Mouse (Mus musculus): ENCODE measurements around the gene BC048403. TPM values are rescaled to one million over a fixed set of nuclear protein-coding genes. Genes with fewer than 3 reads are reported as not detected.
"Not testable (repeated sequence)": the region's sequence is repeated elsewhere in the genome, so short reads cannot be mapped to it uniquely, and the experiment has no call there.

BC048403 gene
- polyA plus RNA-seq, 1 experiment from 2014 or later: 2.7 TPM

- H3K9ac ChIP-seq: no peak overlapping the region
- no peak overlapping the region for H3K27ac ChIP-seq
- no peak overlapping the region for H3K4me2 ChIP-seq
- H3K36me3 ChIP-seq: no peaks in the 10 kb centered on the region
- H3K4me3 ChIP-seq (replicated peaks): no peak overlapping the region
- 88% methylated on average over 9 of the region's 13 CpGs for WGBS
- no peaks in the 10 kb centered on the region for H3K4me1 ChIP-seq
- ATAC-seq (ENCODE audit: insufficient read depth, low FRiP score, low read depth): no peak
- no peaks in the 10 kb centered on the region for H3K27me3 ChIP-seq (replicated peaks)
- H3K9me3 ChIP-seq: no peaks in the 10 kb centered on the region
These were observed 23.5 kb downstream of the BC048403 start for GRCm38 (mm10) chr10:121763191-121763590.

GRCm38 (mm10) chr10:121764469-121765173 is 24.9 kb downstream of the BC048403 start:
- Histone ChIP-seq H3K36me3 (no peaks in the 10 kb centered on the region), H3K9ac (no peak overlapping the region), H3K9me3 (no peaks in the 10 kb centered on the region), H3K4me3 (replicated peaks) (no peak overlapping the region), H3K27me3 (replicated peaks) (no peaks in the 10 kb centered on the region), H3K27ac (no peak overlapping the region), H3K4me2 (no peak overlapping the region), H3K4me1 (no peaks in the 10 kb centered on the region)
- 80% methylated on average over 13 of the region's 13 CpGs for WGBS
- ATAC-seq (ENCODE audit: insufficient read depth, low FRiP score, low read depth): no peak

- no peak overlapping the region for H3K27ac ChIP-seq
- no peak overlapping the region for H3K9ac ChIP-seq
- 64% methylated on average over 10 of the region's 10 CpGs for WGBS
- ATAC-seq (ENCODE audit: insufficient read depth, low FRiP score, low read depth): no peak
- no peak overlapping the region for H3K4me2 ChIP-seq
- H3K9me3 ChIP-seq: no peaks in the 10 kb centered on the region
- H3K27me3 ChIP-seq (replicated peaks): no peaks in the 10 kb centered on the region
- H3K4me1 ChIP-seq: no peaks in the 10 kb centered on the region
- no peaks in the 10 kb centered on the region for H3K36me3 ChIP-seq
- no peak overlapping the region for H3K4me3 ChIP-seq (replicated peaks)
These were observed 25.7 kb downstream of the BC048403 start for GRCm38 (mm10) chr10:121765174-121766057.

- ATAC-seq (ENCODE audit: insufficient read depth, low FRiP score, low read depth); H3K4me2 ChIP-seq; H3K27ac ChIP-seq; H3K9me3 ChIP-seq; H3K27me3 ChIP-seq (replicated peaks); H3K36me3 ChIP-seq; H3K9ac ChIP-seq; H3K4me1 ChIP-seq; H3K4me3 ChIP-seq (replicated peaks): not testable (repeated sequence)
- WGBS: 85% methylated on average over 3 of the region's 3 CpGs
These were observed 27.6 kb downstream of the BC048403 start for GRCm38 (mm10) chr10:121767295-121767694.

GRCm38 (mm10) chr10:121769711-121770110 is 30.0 kb downstream of the BC048403 start:
- no peak overlapping the region for H3K9ac ChIP-seq
- WGBS: 76% methylated on average over 5 of the region's 5 CpGs
- ATAC-seq (ENCODE audit: insufficient read depth, low FRiP score, low read depth): no peak
- H3K36me3 ChIP-seq: no peaks in the 10 kb centered on the region
- no peaks in the 10 kb centered on the region for H3K4me1 ChIP-seq
- no peak overlapping the region for H3K27ac ChIP-seq
- no peaks in the 10 kb centered on the region for H3K9me3 ChIP-seq
- no peaks in the 10 kb centered on the region for H3K27me3 ChIP-seq (replicated peaks)
- H3K4me3 ChIP-seq (replicated peaks): no peak overlapping the region
- H3K4me2 ChIP-seq: no peak overlapping the region

GRCm38 (mm10) chr10:121770624-121771577 is 31.2 kb downstream of the BC048403 start:
- H3K9me3 ChIP-seq: no peaks in the 10 kb centered on the region
- peak overlapping the region; percentile 8; the same call in 1 of the 2 replicates for H3K4me3 ChIP-seq (replicated peaks)
- no peak overlapping the region for H3K9ac ChIP-seq
- no peaks in the 10 kb centered on the region for H3K27me3 ChIP-seq (replicated peaks)
- no peak; the same call in 1 of the 2 replicates for ATAC-seq (ENCODE audit: insufficient read depth, low FRiP score, low read depth)
- H3K36me3 ChIP-seq: no peaks in the 10 kb centered on the region
- peak overlapping the region; percentile 33 for H3K4me2 ChIP-seq
- H3K27ac ChIP-seq: no peak overlapping the region
- WGBS: 48% methylated on average over 20 of the region's 20 CpGs
- no peaks in the 10 kb centered on the region for H3K4me1 ChIP-seq

GRCm38 (mm10) chr10:121773813-121774212 is 34.1 kb downstream of the BC048403 start:
- no peak for ATAC-seq (ENCODE audit: insufficient read depth, low FRiP score, low read depth)
- no peaks in the 10 kb centered on the region for H3K9me3 ChIP-seq
- H3K27ac ChIP-seq: no peak overlapping the region
- 71% methylated on average over 4 of the region's 4 CpGs for WGBS
- H3K27me3 ChIP-seq (replicated peaks): no peaks in the 10 kb centered on the region
- H3K4me2 ChIP-seq: no peak overlapping the region
- no peak overlapping the region for H3K9ac ChIP-seq
- H3K4me1 ChIP-seq: 0 out of 2 replicates have a peak, but pooled peaks cover 3% of the 10 kb centered on the region
- H3K36me3 ChIP-seq: no peaks in the 10 kb centered on the region
- no peak overlapping the region for H3K4me3 ChIP-seq (replicated peaks)

GRCm38 (mm10) chr10:121775990-121776389 is 36.3 kb downstream of the BC048403 start:
- H3K4me1 ChIP-seq: 0 out of 2 replicates have a peak, but pooled peaks cover 3% of the 10 kb centered on the region
- no peak for ATAC-seq (ENCODE audit: insufficient read depth, low FRiP score, low read depth)
- H3K27ac ChIP-seq: no peak overlapping the region
- no peaks in the 10 kb centered on the region for H3K9me3 ChIP-seq
- WGBS: 72% methylated on average over 3 of the region's 3 CpGs
- H3K4me2 ChIP-seq: no peak overlapping the region
- no peaks in the 10 kb centered on the region for H3K36me3 ChIP-seq
- H3K27me3 ChIP-seq (replicated peaks): no peaks in the 10 kb centered on the region
- H3K4me3 ChIP-seq (replicated peaks): no peak overlapping the region
- no peak overlapping the region for H3K9ac ChIP-seq

- peak overlapping the region; percentile 8; the same call in 1 of the 2 replicates for H3K4me2 ChIP-seq
- no peaks in the 10 kb centered on the region for H3K9me3 ChIP-seq
- 0 out of 2 replicates have a peak, but pooled peaks cover 3% of the 10 kb centered on the region for H3K4me1 ChIP-seq
- H3K4me3 ChIP-seq (replicated peaks): no peak overlapping the region
- peak; percentile 33; the same call in 1 of the 2 replicates for ATAC-seq (ENCODE audit: insufficient read depth, low FRiP score, low read depth)
- 37% methylated on average over 14 of the region's 14 CpGs for WGBS
- H3K9ac ChIP-seq: no peak overlapping the region
- no peaks in the 10 kb centered on the region for H3K27me3 ChIP-seq (replicated peaks)
- H3K36me3 ChIP-seq: peaks cover 21% of the 10 kb centered on the region
- no peak overlapping the region for H3K27ac ChIP-seq
These were observed 41.4 kb downstream of the BC048403 start for GRCm38 (mm10) chr10:121781159-121781558.

GRCm38 (mm10) chr10:121788536-121788935 is 48.8 kb downstream of the BC048403 start:
- H3K9ac ChIP-seq: no peak overlapping the region
- H3K4me1 ChIP-seq: no peaks in the 10 kb centered on the region
- no peak overlapping the region for H3K27ac ChIP-seq
- peaks cover 18% of the 10 kb centered on the region for H3K36me3 ChIP-seq
- H3K4me3 ChIP-seq (replicated peaks): no peak overlapping the region
- no peak for ATAC-seq (ENCODE audit: insufficient read depth, low FRiP score, low read depth)
- no peaks in the 10 kb centered on the region for H3K9me3 ChIP-seq
- H3K27me3 ChIP-seq (replicated peaks): no peaks in the 10 kb centered on the region
- WGBS: 66% methylated on average over 3 of the region's 3 CpGs
- H3K4me2 ChIP-seq: no peak overlapping the region

GRCm38 (mm10) chr10:121790078-121790477 is 50.3 kb downstream of the BC048403 start:
- ATAC-seq (ENCODE audit: insufficient read depth, low FRiP score, low read depth): no peak
- WGBS: 78% methylated on average over 6 of the region's 6 CpGs

More at GRCm38 (mm10) chr10:121790078-121790477, 50.3 kb downstream of the BC048403 start:
- Histone ChIP-seq H3K4me3 (replicated peaks) (no peak overlapping the region), H3K9me3 (no peaks in the 10 kb centered on the region), H3K27me3 (replicated peaks) (no peaks in the 10 kb centered on the region), H3K36me3 (peaks cover 8% of the 10 kb centered on the region; the same call in 1 of the 2 replicates), H3K4me2 (no peak overlapping the region), H3K9ac (no peak overlapping the region), H3K27ac (no peak overlapping the region), H3K4me1 (no peaks in the 10 kb centered on the region)

Data from stomach, embryonic 15.5 days (tissue).